Mouse (Mus musculus) ES-E14 (cell line): ENCODE measurements around the gene Gm6401.
"Not testable (repeated sequence)": the region's sequence is repeated elsewhere in the genome, so short reads cannot be mapped to it uniquely, and the experiment has no call there.

Experiments
- CHD2 ChIP-seq: IDR thresholded peaks from 2 replicates; pipeline ENCODE4 v1.6.1; 2014; ENCODE audit warnings: mild to moderate bottlenecking, low read depth, low read length, inconsistent platforms
- MAFK ChIP-seq: IDR thresholded peaks from 2 replicates; pipeline ENCODE4 v1.6.1; 2014; ENCODE audit warnings: mild to moderate bottlenecking, low read depth, low read length, inconsistent platforms; ENCODE audit not compliant: insufficient read depth
- ZNF384 ChIP-seq: IDR thresholded peaks from 2 replicates; pipeline ENCODE4 v1.6.1; 2012; ENCODE audit warnings: low read depth, low read length, inconsistent platforms

GRCm38 (mm10) chr14:41983225-41983624, 15.5 kb upstream of the Gm6401 start, which contains the start of gene Gm3543:
- TF ChIP-seq MAFK, CHD2, ZNF384: not testable (repeated sequence)
